Mouse (Mus musculus) splenic B cell, adult 2 months (primary cell): ENCODE measurements around the gene Gm10447.

Source experiments
- DNase-seq: peaks from one replicate; pipeline ENCODE4 v3.0.0-alpha.2; 2011; ENCODE audit warnings: low read depth, low spot score
- H3K27me3 ChIP-seq: 2 replicates; pipeline ENCODE4 v1.6.1; 2012; ENCODE audit warnings: mild to moderate bottlenecking, low read length, moderate library complexity, mixed read lengths; ENCODE audit not compliant: control insufficient read depth, poor library complexity, insufficient read depth, severe bottlenecking
- H3K36me3 ChIP-seq: 2 replicates; pipeline ENCODE4 v1.6.1; 2012; ENCODE audit warnings: mild to moderate bottlenecking, low read length, moderate library complexity, mixed read lengths; ENCODE audit not compliant: control insufficient read depth, poor library complexity, insufficient read depth, severe bottlenecking

Gene Gm10447

GRCm38 (mm10) chr11:53485719-53486118 is 28.8 kb upstream of the Gm10447 start:
- H3K36me3 ChIP-seq = no peaks in the 10 kb centered on the region

GRCm38 (mm10) chr11:53483159-53483891 is 26.4 kb upstream of the Gm10447 start:
- no peak for DNase-seq
- Histone ChIP-seq H3K27me3 (no peaks in the 10 kb centered on the region), H3K36me3 (no peaks in the 10 kb centered on the region)

More at GRCm38 (mm10) chr11:53485719-53486118, 28.8 kb upstream of the Gm10447 start:
- no peaks in the 10 kb centered on the region for H3K27me3 ChIP-seq
- no peak for DNase-seq

- no peak for DNase-seq
- H3K27me3 ChIP-seq = no peaks in the 10 kb centered on the region; the same call in none of the 2 replicates
Measured at GRCm38 (mm10) chr11:53481088-53481730, 24.3 kb upstream of the Gm10447 start.

GRCm38 (mm10) chr11:53479783-53480301 is 22.9 kb upstream of the Gm10447 start, which contains the start of the genes Gm9945 and Sowaha:
TSS of gene Gm9945 (plus strand) at chr11:53480166.
TSS of gene Sowaha (minus strand) at chr11:53480274.
- no peak for DNase-seq
- Histone ChIP-seq H3K27me3 (no peaks in the 10 kb centered on the region; the same call in none of the 2 replicates), H3K36me3 (no peaks in the 10 kb centered on the region)

More at GRCm38 (mm10) chr11:53481088-53481730, 24.3 kb upstream of the Gm10447 start:
- no peaks in the 10 kb centered on the region for H3K36me3 ChIP-seq

- no peak for DNase-seq
- Histone ChIP-seq H3K36me3 (no peaks in the 10 kb centered on the region), H3K27me3 (no peaks in the 10 kb centered on the region; the same call in none of the 2 replicates)
Measured at GRCm38 (mm10) chr11:53479171-53479782, 22.4 kb upstream of the Gm10447 start.

- no peaks in the 10 kb centered on the region; the same call in none of the 2 replicates for H3K27me3 ChIP-seq
- H3K36me3 ChIP-seq = no peaks in the 10 kb centered on the region
- no peak for DNase-seq
Measured at GRCm38 (mm10) chr11:53478383-53479170, 21.7 kb upstream of the Gm10447 start.

GRCm38 (mm10) chr11:53477833-53478232 is 20.9 kb upstream of the Gm10447 start:
- no peaks in the 10 kb centered on the region; the same call in none of the 2 replicates for H3K27me3 ChIP-seq
- H3K36me3 ChIP-seq = no peaks in the 10 kb centered on the region
- no peak for DNase-seq

- peaks cover 2% of the 10 kb centered on the region for H3K27me3 ChIP-seq
- DNase-seq = no peak
- no peaks in the 10 kb centered on the region for H3K36me3 ChIP-seq
Measured at GRCm38 (mm10) chr11:53475620-53476019, 18.7 kb upstream of the Gm10447 start.

GRCm38 (mm10) chr11:53472709-53473108 is 15.8 kb upstream of the Gm10447 start:
- no peak for DNase-seq
- H3K27me3 ChIP-seq = peaks cover 2% of the 10 kb centered on the region
- no peaks in the 10 kb centered on the region for H3K36me3 ChIP-seq

- peaks cover 2% of the 10 kb centered on the region; the same call in 1 of the 2 replicates for H3K27me3 ChIP-seq
- no peaks in the 10 kb centered on the region for H3K36me3 ChIP-seq
- DNase-seq = peak; percentile 86
Measured at GRCm38 (mm10) chr11:53469968-53470695, 13.2 kb upstream of the Gm10447 start, which contains the start of gene Gm9837. TSS of gene Gm9837 (minus strand) at chr11:53470479.

- H3K27me3 ChIP-seq = peaks cover 2% of the 10 kb centered on the region; the same call in 1 of the 2 replicates
- DNase-seq = no peak
- H3K36me3 ChIP-seq = no peaks in the 10 kb centered on the region
Measured at GRCm38 (mm10) chr11:53469294-53469967, 12.5 kb upstream of the Gm10447 start.

- Histone ChIP-seq H3K27me3 (peaks cover 2% of the 10 kb centered on the region; the same call in 1 of the 2 replicates), H3K36me3 (no peaks in the 10 kb centered on the region)
- peak; percentile 40 for DNase-seq
Measured at GRCm38 (mm10) chr11:53466231-53466971, 9.5 kb upstream of the Gm10447 start.
